Mouse (Mus musculus) erythroblast, adult 5-6 weeks (primary cell): Measurements from ENCODE around the gene Pdik1l. TPM values are rescaled to one million over a fixed set of nuclear protein-coding genes. Genes with fewer than 3 reads are reported as not detected.
"Not testable (repeated sequence)": the region's sequence is repeated elsewhere in the genome, so short reads cannot be mapped to it uniquely, and the experiment has no call there.

ENCODE experiments used
- ATAC-seq: replicated peaks from 2 replicates; pipeline ENCODE4 v1.8.0; 2016; ENCODE audit warnings: moderate number of reproducible peaks, mild to moderate bottlenecking, moderate TSS enrichment, inconsistent platforms; ENCODE audit not compliant: poor library complexity, low FRiP score, severe bottlenecking
- total RNA-seq, 2 experiments: library from RNA; stranded (forward) in 1 of 2; stranded (reverse) in 1 of 2; fragments of 150-400 nt in 1 of 2; fragments of 200-764, 138-1000 nt in 1 of 2; gene quantifications; 2 replicates each; pipeline versions ENCODE4 v1.2.3 to v1.2.4; 2015 to 2017; ENCODE audit warnings: low replicate concordance in 2 of 2

Gene Pdik1l
- total RNA-seq, 2 experiments from 2014 or later, result 9.8 to 16.2 TPM

DNA sequence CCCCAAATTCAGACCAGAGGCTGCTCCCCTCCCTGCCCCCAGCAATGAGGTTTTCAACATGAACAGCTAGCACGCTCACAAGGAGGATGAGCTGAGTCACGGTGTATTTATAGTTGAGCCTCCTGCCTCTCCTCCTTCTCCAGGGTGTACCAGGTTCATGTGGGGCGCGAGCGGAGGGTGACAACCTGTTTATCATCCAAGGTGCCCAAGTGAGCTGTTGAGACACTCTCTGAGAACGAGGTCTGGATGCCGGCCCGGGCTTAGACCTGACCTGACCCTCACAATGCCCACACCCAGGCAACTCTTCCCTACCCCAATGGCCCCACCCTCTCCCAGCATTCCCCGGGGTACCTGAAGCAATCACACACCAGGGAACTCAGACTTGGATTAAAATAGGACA, 12.6 kb upstream of the Pdik1l start:
- no peak for ATAC-seq

- ATAC-seq, result no peak
Observed at GRCm38 (mm10) chr4:134299498-134299810, 11.8 kb upstream of the Pdik1l start.

DNA sequence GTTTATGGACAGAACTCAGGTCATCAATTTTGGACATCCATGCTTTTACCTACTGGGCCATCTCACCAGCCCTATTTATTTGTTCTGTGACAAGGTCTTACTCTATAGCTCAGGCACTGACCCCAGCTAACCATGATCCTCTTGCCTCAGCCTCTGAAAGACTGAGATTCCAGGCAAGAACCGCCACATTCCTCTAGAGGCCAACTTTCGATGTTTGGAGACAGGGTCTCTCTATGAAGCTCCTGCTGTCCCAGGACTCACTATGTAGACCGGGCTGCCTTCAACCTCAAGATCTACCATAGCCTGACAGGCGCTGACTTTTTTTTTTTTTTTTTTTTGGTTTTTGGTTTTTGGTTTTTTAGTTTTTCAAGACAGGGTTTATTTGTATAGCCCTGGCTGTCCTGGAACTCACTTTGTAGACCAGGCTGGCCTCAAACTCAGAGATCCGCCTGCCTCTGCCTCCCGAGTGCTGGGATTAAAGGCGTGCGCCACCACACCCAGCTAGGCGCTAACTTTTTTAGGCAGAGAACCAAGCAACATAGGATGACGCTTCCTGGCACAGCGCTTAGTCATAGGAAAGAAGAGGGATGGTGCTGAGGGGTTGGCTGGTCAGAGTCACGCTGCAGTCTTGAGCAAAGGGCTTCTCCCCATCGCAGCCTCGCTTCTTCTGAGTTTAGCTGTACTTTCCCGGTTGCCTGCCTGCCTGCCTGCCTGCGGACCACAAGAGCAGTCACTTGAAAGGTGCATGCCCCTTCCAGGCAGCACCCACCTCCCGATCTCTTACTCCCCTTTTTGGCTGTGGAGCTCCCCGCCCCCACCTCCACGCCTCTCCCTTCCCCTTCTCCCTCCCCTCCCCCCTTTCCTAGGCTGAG, 11.2 kb upstream of the Pdik1l start:
- ATAC-seq, result no peak

DNA sequence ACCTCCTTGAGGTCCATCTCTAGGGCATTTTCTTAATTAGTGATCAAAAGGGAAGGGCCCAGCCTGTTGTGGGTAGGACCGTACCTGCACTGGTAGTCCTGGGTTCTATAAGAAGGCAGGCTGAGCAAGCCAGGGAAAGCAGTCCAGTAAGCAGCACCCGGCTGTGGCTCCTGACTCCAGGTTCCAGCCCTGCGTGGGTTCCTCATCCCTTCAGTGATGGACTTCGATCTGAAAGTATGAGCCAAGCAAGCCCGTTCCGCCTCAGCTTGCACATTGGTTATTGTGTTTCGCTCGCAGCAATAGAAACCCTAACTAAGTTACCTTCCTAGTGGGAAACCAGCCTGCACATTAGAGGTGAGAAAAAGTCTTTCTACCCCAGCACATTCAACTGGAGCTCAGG, 9.7 kb upstream of the Pdik1l start:
- no peak for ATAC-seq

DNA sequence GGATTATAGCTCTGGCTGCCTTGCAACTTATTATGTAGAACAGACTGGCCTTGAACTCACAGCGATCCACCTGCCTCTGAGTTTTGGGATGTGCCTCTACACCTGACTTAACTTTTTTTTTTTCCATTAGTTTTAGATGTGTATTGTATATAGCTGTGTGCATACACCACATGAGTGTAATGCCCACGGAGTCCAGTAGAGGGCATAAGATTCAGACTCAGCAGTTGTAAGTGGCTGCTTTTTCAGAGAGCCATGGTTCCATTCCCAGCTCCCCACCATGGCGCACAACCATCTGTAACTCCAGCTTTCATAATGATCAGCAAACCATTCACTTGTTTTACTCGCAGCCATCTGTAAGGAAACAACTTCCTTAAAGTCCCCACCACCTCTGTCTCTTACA, 8.8 kb upstream of the Pdik1l start:
- no peak for ATAC-seq

- ATAC-seq, result not testable (repeated sequence)
Observed at GRCm38 (mm10) chr4:134296096-134296495, 8.4 kb upstream of the Pdik1l start.

GRCm38 (mm10) chr4:134293692-134294163, 6.0 kb upstream of the Pdik1l start:
- ATAC-seq, result no peak

- no peak for ATAC-seq
Observed at GRCm38 (mm10) chr4:134293061-134293691, 5.5 kb upstream of the Pdik1l start.

DNA sequence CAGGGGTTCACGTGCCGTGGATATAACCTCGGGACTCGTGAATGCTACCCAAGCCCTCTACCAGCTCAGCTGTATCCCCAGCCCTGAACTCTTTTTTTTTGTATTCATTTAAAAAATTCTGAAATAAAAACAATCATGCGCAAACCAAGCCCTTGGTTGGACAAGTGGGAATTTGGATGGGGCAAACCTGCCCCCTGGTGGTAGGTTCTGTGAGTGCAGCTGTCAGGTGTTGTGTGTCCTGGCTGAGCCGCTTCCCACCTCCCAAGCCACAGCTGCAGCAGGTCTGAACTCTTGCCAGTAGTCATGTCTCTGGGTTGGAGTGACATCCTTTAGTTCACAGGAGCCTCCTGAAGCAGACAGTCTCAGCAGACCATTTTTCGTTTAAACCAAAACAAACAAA, 4.4 kb upstream of the Pdik1l start:
- peak; percentile 65; the same call in 1 of the 2 replicates for ATAC-seq

GRCm38 (mm10) chr4:134288397-134289256, 932 bp upstream of the Pdik1l start:
- no peak for ATAC-seq

DNA sequence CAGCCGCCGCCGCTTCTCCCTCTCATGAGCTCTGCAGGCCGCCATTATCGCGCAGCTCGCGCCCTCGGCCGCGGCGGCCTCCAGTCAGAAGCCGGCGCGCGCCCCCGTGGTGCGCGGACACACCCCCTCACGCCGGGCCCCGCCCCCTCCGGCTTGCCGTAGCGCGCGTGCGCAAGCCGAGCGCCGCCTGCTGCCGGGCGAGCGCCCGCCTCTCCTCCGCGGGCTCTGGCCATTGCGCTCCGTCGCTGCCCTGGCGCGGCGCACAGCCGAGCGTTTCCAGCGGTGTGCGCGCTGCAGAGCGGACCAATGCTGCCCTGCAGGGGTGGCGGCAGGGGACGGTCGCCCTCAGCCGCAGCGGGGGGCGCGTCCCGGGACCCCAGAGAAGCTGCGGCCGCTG, 529 bp downstream of the Pdik1l start:
- ATAC-seq, result peak; percentile 69

DNA sequence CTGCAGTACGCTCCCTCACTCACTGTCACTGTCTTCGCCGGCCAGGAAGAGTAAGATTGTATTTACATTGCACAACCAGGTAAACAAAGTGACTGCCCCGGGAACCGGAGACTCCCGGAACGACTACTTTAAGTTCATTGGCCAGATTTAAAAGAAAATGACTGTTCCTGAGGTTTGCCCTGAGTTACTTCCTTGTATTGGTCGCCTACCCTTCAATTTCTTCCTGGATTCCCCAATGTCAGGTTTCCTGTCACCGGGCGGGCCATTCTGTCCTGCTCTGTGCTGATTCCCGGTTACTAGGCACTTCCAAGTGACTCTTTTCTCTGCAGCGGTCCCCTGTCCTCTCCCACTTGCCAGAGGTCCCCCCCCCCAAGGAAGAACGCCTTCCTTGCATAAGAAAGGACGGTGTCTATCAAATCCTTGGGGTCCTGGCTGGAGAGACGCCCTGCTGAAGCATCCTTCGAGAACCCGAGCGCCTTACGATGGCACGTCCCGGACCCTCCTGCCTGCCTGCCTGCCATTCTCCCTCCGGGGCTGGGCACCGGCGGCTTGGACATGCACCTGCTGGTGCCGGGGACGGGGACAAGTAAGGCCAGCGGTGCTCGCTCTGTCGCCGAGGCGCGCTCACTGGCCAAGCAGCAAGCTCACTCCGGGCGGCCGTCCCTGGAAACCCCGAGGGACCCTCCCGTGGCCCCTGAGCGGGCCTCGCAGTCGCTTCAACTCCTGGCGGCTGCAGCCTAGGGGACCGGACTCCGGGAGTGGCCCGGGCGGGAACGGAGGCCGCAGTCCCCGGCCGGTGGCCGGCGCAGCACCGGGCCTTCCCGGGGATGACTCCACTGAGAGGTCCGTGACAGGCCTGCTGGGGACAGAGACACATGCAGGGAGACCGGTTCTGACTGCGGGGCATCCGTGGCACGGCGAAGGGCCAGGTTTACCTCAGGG, 1.2 kb downstream of the Pdik1l start:
- peak; percentile 8 for ATAC-seq

DNA sequence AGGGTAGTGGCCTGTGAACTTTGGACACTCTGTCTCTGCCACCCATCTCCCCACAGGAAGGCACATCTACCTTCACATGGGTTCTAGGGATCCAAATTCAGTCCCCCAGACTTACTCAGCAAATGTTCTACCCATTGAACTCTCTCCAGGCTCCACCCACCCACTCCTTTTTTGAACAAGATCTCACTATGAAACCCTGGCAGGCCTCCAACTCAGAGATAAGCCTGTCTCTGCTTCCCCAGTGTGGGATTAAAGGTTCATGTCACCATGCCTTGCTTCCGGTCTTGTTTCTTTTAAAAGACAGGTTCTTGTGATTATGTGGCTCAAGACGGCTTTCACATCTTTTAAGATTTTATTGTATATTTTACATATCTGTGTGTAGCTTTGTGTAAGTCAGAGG, 2.8 kb downstream of the Pdik1l start:
- peak; percentile 49 for ATAC-seq

DNA sequence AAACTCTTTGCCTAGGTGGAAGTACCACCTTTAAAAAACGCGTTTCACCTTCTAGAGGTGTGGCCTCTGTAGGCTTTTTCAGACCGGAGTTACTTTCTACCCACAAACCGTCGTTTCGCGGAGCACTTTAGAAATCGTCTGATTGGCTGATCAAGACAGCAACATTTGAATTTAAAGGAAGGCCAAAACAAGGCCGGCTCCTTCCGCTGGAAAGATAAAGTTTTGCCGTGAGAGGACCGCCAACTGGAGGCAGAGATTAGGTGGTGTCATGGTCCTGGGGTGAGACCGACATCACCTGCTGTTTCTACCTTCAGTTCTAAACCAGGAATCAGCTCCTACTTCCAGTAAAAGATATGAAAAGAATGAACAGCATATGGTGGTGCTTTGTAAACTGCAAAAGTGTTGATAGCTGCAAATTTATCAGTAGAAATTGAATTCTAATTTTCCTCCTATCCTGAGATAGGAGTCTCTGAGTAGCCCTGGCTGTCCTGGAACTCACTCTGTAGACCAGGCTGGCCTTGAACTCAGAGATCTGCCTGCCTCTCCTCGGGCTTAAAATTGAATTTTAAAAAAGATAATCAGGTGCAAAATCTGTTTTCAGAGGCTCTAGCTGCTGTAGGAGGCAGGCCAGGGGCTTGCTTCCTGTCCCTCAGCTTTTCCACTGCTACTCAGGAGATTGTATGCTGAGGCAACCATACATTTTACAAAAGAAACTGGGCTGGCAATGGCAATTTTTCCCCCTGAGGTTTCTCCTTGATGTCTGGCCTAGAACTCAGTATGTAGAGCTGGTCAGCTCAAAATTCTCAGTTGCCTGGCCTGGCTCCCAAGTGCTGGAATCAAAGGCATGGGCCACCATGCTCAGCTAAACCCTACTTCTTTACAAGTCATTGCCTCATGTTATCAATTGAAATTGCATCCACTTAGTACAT, 14.0 kb downstream of the Pdik1l start:
- peak; percentile 95 for ATAC-seq

DNA sequence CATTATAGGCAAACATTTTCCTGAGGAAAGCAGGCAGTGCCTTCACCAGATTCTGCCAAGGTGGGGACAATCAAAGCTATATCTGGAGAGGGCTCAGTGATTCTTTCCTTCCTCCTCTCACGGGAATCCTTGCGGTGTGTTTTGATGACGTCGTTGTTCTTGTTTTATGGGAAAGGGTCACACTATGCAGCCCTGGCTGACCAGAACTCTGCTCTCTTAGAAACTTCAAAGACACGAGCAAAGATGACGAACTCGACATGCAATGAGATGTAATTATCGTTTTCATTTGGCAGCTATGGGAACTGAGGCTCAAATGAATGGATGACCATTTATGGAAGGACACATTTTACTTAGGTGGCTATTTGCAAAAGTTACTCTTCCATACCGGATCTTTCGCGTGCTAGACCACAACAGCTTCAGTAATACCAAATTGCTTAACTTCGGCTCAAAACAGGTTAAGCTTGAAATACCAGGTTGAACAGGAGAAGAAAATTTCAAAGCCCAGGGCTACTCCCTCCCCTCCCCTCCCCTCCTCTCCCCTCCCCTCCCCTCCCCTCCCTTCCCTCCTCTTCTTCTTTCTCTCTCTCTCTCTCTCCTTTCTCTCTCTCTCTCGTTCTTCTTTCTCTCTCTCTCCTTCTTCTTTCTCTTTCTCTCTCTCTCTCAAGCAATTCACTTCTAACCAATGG, 14.8 kb downstream of the Pdik1l start:
- ATAC-seq, result no peak

DNA sequence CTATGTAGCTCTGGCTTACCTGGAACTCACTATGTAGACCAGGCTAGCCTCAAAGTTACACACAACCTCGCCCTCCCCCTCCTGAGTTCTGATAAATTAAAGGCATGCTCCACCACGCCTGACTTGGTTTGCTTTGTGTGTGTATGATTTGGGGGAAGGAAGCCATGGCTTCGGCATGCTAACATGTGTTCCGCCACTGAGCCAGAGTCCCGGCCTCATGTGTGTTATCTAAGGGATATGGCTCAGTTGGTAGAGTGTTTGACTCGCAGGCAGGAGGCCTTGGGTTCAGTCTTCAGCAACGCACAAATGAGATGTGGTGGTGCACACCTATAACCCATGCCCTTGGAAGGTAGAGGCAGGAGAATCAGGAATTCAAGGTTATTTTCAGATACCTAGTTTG, 15.7 kb downstream of the Pdik1l start:
- no peak for ATAC-seq

GRCm38 (mm10) chr4:134269622-134270021, 18.1 kb downstream of the Pdik1l start:
- ATAC-seq, result not testable (repeated sequence)
